Mouse (Mus musculus) stomach, embryonic 16.5 days (tissue): ENCODE data around the gene Olfr38. TPM values are rescaled to one million over a fixed set of nuclear protein-coding genes. Genes with fewer than 3 reads are reported as not detected.

ENCODE experiments used
- ATAC-seq: fragments of 200-750 bp; cut with Nextera tagmentation; 2 replicates; pipeline ENCODE4 v1.8.0; 2017; ENCODE audit warnings: moderate number of reproducible peaks, moderate TSS enrichment; ENCODE audit not compliant: insufficient read depth, low FRiP score
- H3K27ac ChIP-seq: fragments of 300-500 bp; sonication (generic); 2 replicates; pipeline ENCODE4 v1.5.1; 2014; ENCODE audit warnings: low read length
- H3K27me3 ChIP-seq: fragments of 300-500 bp; sonication (generic); 2 replicates; pipeline ENCODE4 v1.6.1; 2014; ENCODE audit warnings: low read length, control low read depth, mixed read lengths; ENCODE audit not compliant: control insufficient read depth, insufficient read depth
- H3K36me3 ChIP-seq: fragments of 300-500 bp; sonication (generic); 2 replicates; pipeline ENCODE4 v1.6.1; 2014; ENCODE audit warnings: low read length; ENCODE audit not compliant: control insufficient read depth, insufficient read depth
- H3K4me1 ChIP-seq: fragments of 300-500 bp; sonication (generic); 2 replicates; pipeline ENCODE4 v1.6.1; 2014; ENCODE audit warnings: low read length, control low read depth, mixed read lengths; ENCODE audit not compliant: control insufficient read depth, insufficient read depth
- H3K4me2 ChIP-seq: fragments of 300-500 bp; sonication (generic); 2 replicates; pipeline ENCODE4 v1.6.1; 2014; ENCODE audit warnings: low read depth, low read length, mixed read lengths
- H3K4me3 ChIP-seq: fragments of 300-500 bp; sonication (generic); replicated peaks from 2 replicates; pipeline ENCODE4 v1.5.1; 2014; ENCODE audit warnings: mild to moderate bottlenecking, low read length
- H3K9ac ChIP-seq: fragments of 300-500 bp; sonication (generic); 2 replicates; pipeline ENCODE4 v1.6.1; 2014; ENCODE audit warnings: low read length
- H3K9me3 ChIP-seq: fragments of 300-500 bp; sonication (generic); replicated peaks from 2 replicates; pipeline ENCODE4 v1.6.1; 2016; ENCODE audit warnings: low read length, control low read depth; ENCODE audit not compliant: control insufficient read depth
- WGBS: fragments of 180-500 bp; shearing (Covaris S2); extraction: QIAGEN DNeasy Blood & Tissue Kit; methylation state at CpG from one replicate; pipeline ENCODE4 v1.1.7; 2014; 5-methylcytosine and 5-hydroxymethylcytosine counted together
- polyA plus RNA-seq: library from polyadenylated mRNA; unstranded; fragments of >200 nt; fragmentation: Nextera tagmentation; extraction: Ambion mirVana; gene quantifications from 2 replicates; pipeline ENCODE4 v1.2.1, GENCODE M21; 2015

The Olfr38 gene
- not detected in 2 replicates for polyA plus RNA-seq

DNA sequence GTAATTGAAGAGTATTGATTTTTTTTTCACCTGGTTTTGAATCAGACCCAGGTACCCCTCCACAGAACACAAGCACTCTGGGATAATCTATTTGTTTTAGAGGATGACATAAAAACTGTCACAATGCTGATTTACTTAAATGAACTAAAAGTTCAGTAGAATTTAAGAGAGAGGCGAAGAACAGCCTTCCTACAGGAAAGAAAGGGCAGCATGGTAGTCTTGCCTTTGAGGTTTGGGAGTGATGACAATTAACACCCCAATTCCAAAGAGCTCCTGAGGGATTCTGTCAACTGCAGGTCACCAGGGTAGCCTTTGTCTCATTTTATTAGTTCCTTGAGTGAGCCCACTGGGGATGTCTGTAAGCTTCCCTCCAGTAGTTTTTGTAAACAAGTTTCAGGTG, at the start of gene Olfr38:
Gene Olfr38, plus strand, starts transcription at position 301 of the 400 bp plus-strand sequence.
- Histone ChIP-seq H3K9me3 (no peaks in the 10 kb centered on the region), H3K4me1 (no peaks in the 10 kb centered on the region), H3K27me3 (no peaks in the 10 kb centered on the region), H3K36me3 (no peaks in the 10 kb centered on the region), H3K27ac (no peak within 1 kb of the TSS), H3K4me2 (no peak within 1 kb of the TSS), H3K9ac (no peak within 1 kb of the TSS), H3K4me3 (no peak within 1 kb of the TSS)
- WGBS, result 70% methylated on average over 1 of the region's 1 CpGs
- no peak for ATAC-seq

DNA sequence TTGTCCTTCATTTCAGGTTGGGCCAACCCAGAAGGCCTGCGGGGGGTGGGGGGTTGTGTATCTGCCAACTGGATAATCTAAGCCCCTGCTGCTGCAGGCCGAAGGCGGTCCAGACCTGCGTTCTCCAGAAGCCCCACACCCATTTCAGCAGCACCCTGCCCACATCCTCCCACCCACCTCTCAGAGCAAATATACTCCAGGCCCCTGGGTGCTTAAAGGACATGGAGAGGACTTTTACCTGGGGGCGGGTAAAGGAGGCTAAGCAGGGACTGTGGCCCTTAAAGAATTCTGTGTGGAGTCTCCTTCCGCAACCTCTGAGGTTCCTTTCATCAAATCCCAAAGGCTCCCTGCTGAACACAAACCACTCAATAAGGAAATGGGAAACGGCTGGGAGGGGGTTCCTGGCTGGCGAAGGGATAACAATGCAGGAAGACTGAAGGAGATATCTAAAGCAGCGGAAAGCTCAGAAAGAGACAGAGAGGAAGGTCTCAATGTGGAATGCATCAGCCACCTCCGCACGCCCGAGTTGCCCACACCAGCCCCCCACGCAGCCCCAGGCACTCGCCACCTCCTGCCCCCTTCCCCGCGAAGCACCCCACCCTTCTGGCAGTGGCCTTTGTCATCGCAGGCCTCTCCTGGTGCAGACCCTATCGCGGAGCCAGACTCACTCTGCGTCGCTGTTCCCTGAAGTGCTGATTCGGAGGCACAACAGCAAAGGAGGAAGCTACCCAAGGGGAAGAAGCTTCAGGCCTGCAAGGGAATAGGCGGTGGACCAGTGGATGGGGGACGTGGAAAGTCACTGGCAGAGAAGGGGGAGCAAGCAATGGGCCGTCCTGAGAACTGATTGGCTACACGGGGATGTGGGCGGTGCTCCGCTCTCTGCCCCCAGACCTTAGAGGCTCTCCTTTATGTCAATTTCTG, 46.7 kb upstream of the Olfr38 start, which contains the start of gene Tcaf1:
Gene Tcaf1, minus strand, starts transcription at position 798 of the 921 bp plus-strand sequence.
- no peaks in the 10 kb centered on the region for H3K9me3 ChIP-seq
- 0 out of 2 replicates have a peak, but pooled peaks cover 3% of the 10 kb centered on the region for H3K4me1 ChIP-seq
- 1% methylated on average over 28 of the region's 28 CpGs for WGBS
- peak within 1 kb of the TSS; percentile 91 for H3K9ac ChIP-seq
- peak within 1 kb of the TSS; percentile 93 for H3K27ac ChIP-seq
- peak within 1 kb of the TSS; percentile 75 for H3K4me2 ChIP-seq
- H3K27me3 ChIP-seq, result no peaks in the 10 kb centered on the region
- ATAC-seq, result peak; percentile 98
- no peaks in the 10 kb centered on the region for H3K36me3 ChIP-seq
- peak within 1 kb of the TSS; percentile 87 for H3K4me3 ChIP-seq

DNA sequence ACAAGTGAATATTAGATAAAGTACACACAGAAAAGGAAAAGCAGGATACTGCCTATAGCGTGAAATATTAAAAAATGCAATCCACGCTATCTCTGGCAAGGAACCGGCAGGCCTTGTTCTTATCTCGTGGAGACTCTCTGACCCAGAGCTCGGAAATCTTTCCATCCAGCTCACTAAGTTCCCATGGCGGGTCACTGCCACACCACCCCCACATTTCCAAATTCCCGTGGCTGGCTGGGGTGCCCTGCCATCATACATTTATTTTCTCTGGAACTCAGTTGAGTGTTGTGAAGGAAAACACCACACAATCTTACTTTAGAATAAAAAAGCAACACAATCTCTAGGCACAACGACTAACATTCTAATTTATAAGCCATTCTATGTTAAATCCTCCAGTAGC, 41.5 kb upstream of the Olfr38 start:
- ATAC-seq, result no peak
- H3K4me3 ChIP-seq, result no peak overlapping the region
- 62% methylated on average over 8 of the region's 8 CpGs for WGBS
- no peak overlapping the region for H3K27ac ChIP-seq
- H3K27me3 ChIP-seq, result no peaks in the 10 kb centered on the region
- H3K36me3 ChIP-seq, result no peaks in the 10 kb centered on the region
- H3K4me2 ChIP-seq, result no peak overlapping the region
- H3K9me3 ChIP-seq, result no peaks in the 10 kb centered on the region
- no peaks in the 10 kb centered on the region for H3K4me1 ChIP-seq
- no peak overlapping the region for H3K9ac ChIP-seq

DNA sequence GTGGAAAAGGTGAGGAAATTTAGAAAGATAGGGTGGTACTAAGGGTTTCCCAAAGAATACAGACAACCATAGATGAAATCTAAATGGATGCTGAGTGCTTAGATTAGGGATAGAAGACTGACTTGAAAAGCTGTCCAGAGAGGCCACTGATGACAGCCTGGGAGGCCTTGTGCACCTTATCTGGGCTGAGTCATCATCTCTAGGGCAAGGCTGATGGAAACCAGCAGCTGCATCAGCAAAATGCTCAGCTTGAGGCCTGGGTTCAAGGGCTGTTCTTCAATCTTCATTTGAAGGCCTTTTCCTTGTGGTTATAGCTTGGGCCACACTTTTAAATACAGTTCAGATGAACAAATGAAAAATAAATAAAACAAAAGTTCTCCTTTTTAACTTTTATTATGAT, 38.2 kb upstream of the Olfr38 start:
- Histone ChIP-seq H3K4me1 (no peaks in the 10 kb centered on the region), H3K4me3 (no peak overlapping the region), H3K27me3 (no peaks in the 10 kb centered on the region), H3K9me3 (no peaks in the 10 kb centered on the region), H3K4me2 (no peak overlapping the region), H3K27ac (no peak overlapping the region), H3K9ac (no peak overlapping the region), H3K36me3 (no peaks in the 10 kb centered on the region)
- ATAC-seq, result no peak

DNA sequence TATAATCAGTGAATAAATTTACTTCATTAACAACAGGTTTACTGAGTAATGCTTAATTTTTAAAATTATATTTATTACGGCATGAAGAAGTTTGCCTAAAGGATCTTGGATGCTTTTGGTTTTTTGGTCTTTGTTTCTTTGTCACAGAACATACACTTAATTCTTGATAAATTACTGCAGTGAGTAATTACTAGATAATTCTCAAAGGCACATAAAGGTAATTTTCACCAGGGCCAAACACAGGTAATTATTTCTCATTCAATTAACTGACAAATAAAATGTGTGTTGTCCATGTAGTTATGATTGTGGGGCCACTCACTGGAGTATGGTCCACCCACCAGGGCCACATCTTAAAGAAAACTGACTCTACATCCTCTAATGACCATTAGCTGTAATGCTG, 17.1 kb upstream of the Olfr38 start, which contains the start of gene Olfr453:
Gene Olfr453, plus strand, starts transcription at position 301 of the 400 bp plus-strand sequence.
- H3K4me2 ChIP-seq, result no peak within 1 kb of the TSS
- H3K4me3 ChIP-seq, result no peak within 1 kb of the TSS
- H3K36me3 ChIP-seq, result no peaks in the 10 kb centered on the region
- no peaks in the 10 kb centered on the region for H3K9me3 ChIP-seq
- no peaks in the 10 kb centered on the region for H3K27me3 ChIP-seq
- no peak for ATAC-seq
- no peaks in the 10 kb centered on the region for H3K4me1 ChIP-seq
- 90% methylated on average over 1 of the region's 1 CpGs for WGBS
- no peak within 1 kb of the TSS for H3K27ac ChIP-seq
- H3K9ac ChIP-seq, result no peak within 1 kb of the TSS

DNA sequence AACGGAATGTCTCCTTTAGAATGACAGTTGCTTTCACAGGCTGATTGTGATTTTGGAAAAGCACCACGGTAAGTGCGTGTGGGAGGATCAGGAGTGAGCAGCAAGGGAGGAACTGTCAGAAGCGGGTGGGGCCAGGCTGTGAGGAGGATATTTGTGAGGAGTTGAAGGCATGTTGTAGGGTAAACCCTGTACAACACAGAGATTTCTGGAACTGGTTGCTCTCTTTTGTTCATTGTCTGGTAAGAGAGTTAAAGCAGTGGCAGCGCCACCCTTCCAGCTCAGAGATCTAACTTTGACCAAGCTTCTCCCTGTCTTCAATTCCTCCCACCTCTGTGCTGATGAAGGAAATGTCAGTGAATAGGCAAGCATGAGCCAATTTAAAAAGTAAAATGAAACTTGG, 13.9 kb upstream of the Olfr38 start:
- H3K9me3 ChIP-seq, result no peaks in the 10 kb centered on the region
- no peak overlapping the region for H3K4me2 ChIP-seq
- WGBS, result 63% methylated on average over 5 of the region's 5 CpGs
- no peak overlapping the region for H3K4me3 ChIP-seq
- H3K9ac ChIP-seq, result no peak overlapping the region
- no peaks in the 10 kb centered on the region for H3K36me3 ChIP-seq
- no peak overlapping the region for H3K27ac ChIP-seq
- ATAC-seq, result no peak
- no peaks in the 10 kb centered on the region for H3K27me3 ChIP-seq
- no peaks in the 10 kb centered on the region for H3K4me1 ChIP-seq

DNA sequence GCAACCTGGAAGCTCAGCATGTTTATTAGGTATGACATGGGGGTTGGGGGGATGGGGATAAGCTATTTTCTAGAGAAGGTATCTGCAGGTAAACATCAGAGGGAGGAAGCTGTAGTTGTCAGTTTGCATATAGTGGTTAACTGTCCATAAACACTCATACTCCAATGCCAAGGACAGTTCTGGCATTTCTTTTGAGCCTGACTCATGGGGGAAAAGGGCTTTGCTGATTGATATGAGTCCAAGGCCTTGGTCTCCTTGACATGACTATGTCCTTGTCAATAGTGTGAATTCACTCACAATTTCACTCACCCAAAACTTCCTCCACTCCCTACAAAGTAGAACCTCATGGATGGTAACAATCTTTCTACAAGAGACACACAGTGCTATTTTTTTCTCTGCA, 8.4 kb upstream of the Olfr38 start:
- Histone ChIP-seq H3K27ac (no peak overlapping the region), H3K36me3 (no peaks in the 10 kb centered on the region), H3K4me3 (no peak overlapping the region), H3K4me2 (no peak overlapping the region), H3K4me1 (no peaks in the 10 kb centered on the region), H3K9me3 (no peaks in the 10 kb centered on the region), H3K27me3 (no peaks in the 10 kb centered on the region), H3K9ac (no peak overlapping the region)
- ATAC-seq, result no peak

DNA sequence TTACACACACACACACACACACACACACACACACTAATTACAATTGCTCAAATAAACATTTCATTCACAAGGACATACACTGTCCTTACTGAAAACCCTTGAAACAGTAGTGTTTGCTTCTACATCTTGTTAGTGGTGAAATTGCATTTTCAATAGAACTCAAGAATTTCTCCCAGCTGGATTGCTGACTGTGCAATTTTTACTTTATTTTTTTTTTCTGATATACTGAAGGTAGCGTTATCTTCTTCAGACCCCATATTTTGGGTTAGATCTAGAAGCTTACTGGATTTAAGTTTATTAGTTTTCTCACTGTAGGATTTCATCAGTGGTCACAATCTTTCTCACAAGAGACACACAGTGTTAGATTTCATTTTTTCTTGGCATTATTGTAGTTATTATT, 20.9 kb downstream of the Olfr38 start:
- H3K9ac ChIP-seq, result no peak overlapping the region
- no peak overlapping the region for H3K4me2 ChIP-seq
- H3K4me1 ChIP-seq, result no peaks in the 10 kb centered on the region
- no peaks in the 10 kb centered on the region for H3K27me3 ChIP-seq
- no peaks in the 10 kb centered on the region for H3K36me3 ChIP-seq
- WGBS, result 87% methylated on average over 1 of the region's 1 CpGs
- ATAC-seq, result no peak
- no peak overlapping the region for H3K27ac ChIP-seq
- no peaks in the 10 kb centered on the region for H3K9me3 ChIP-seq
- no peak overlapping the region for H3K4me3 ChIP-seq

DNA sequence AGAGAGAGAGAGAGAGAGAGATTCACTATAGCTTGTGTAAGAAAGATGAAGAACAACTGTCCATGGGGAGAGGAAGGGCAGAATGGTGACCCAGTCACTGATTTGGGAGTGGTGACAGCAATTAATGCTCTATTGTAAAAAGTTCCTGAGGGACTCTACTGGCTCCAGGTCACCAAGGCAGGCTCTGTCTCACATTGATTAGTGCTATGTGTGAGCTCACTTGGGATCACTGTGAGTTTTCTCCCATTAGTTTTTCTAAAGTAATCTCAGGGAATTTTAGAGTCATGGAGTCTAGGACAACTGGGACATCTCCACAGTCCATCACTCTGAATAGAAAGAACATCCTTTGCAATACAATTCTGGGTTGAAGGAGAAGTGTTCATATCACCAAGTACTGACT, 28.6 kb downstream of the Olfr38 start, which contains the start of gene Olfr452:
Gene Olfr452, plus strand, starts transcription at position 301 of the 400 bp plus-strand sequence.
- Histone ChIP-seq H3K4me3 (no peak within 1 kb of the TSS), H3K9ac (no peak within 1 kb of the TSS), H3K27me3 (no peaks in the 10 kb centered on the region), H3K27ac (no peak within 1 kb of the TSS), H3K36me3 (no peaks in the 10 kb centered on the region), H3K4me1 (no peaks in the 10 kb centered on the region), H3K9me3 (no peaks in the 10 kb centered on the region), H3K4me2 (no peak within 1 kb of the TSS)
- no peak for ATAC-seq
